In genomic region chr8:98518459-98518858, GRCm38 (mm10) we compare ENCODE assay signal across 27 mouse cellular contexts.
A peak's percentile ranks its signal among the peaks of the same experiment; 100 is the strongest.
DNase-seq lines count a peak whose midpoint lies in the region; ATAC-seq and TF ChIP-seq lines count a peak whose summit lies in the region.
"Had no signal": no experiment of that assay in that cellular context is flagged by ENCODE, and none has a peak within 500 bp of the region (broad histone marks: within the 10 kb centered on the region; RNA-seq: fewer than 3 reads in every experiment).

No protein-coding gene starts in this region.

- H3K36me3 ChIP-seq in heart, embryonic 11.5 days (ENCODE audit: control insufficient read depth, insufficient read depth, low read length) = no peaks in the 10 kb centered on the region
- H3K36me3 ChIP-seq: forebrain, embryonic 10.5 days; heart, embryonic 13.5 days had no signal

- H3K4me1 ChIP-seq in heart, embryonic 11.5 days (ENCODE audit: control insufficient read depth, insufficient read depth, low read length) = no peaks in the 10 kb centered on the region
- H3K4me1 ChIP-seq: heart, embryonic 13.5 days had no signal

- no peak overlapping the region for H3K27ac ChIP-seq in heart, embryonic 11.5 days (ENCODE audit: low read depth, low read length)
- H3K27ac ChIP-seq: forebrain, embryonic 10.5 days; gastrocnemius, adult 2 months; heart, embryonic 13.5 days; hindbrain, embryonic 14.5 days; hindbrain, postnatal 0 days had no signal

- no peak overlapping the region for H3K4me2 ChIP-seq in heart, embryonic 11.5 days
- H3K4me2 ChIP-seq: heart, embryonic 13.5 days; hindbrain, embryonic 14.5 days had no signal

- H3K9me3 ChIP-seq in heart, embryonic 11.5 days (replicated peaks; ENCODE audit: control insufficient read depth, low read length) = no peaks in the 10 kb centered on the region
- H3K9me3 ChIP-seq: forebrain, embryonic 10.5 days; heart, embryonic 13.5 days had no signal

- peak; percentile 69; the same call in 1 of the 2 replicates for ATAC-seq in frontal cortex, adult (ENCODE audit: low TSS enrichment)
- ATAC-seq in heart, embryonic 11.5 days (replicated peaks; ENCODE audit: insufficient number of reproducible peaks, low FRiP score, low TSS enrichment) = no peak
- ATAC-seq: CD4-positive, CD25-positive, alpha-beta regulatory T cell, adult 4 months; forebrain, embryonic 14.5 days; hindbrain, postnatal 0 days; inflammation-experienced regulatory T-cells, adult 6 months; intestine, embryonic 16.5 days had no signal

- no peak overlapping the region for H3K4me3 ChIP-seq in heart, embryonic 11.5 days (ENCODE audit: low read depth, low read length)
- H3K4me3 ChIP-seq: forebrain, embryonic 10.5 days; gastrocnemius, adult 2 months; heart, embryonic 13.5 days had no signal

- TF ChIP-seq POLR2A in brain, embryonic 14.5 days (IDR thresholded peaks at IDR 0.05; ENCODE audit: borderline replicate concordance, extremely low read depth, insufficient read depth, insufficient read length, poor library complexity, severe bottlenecking) = no peak

- no peaks in the 10 kb centered on the region for H3K27me3 ChIP-seq in heart, embryonic 11.5 days (ENCODE audit: control insufficient read depth, insufficient read depth, low read length)
- H3K27me3 ChIP-seq: heart, embryonic 13.5 days had no signal

- peak; percentile 10 for DNase-seq in embryo, embryonic 10 days (ENCODE audit: low spot score)
- no peak for DNase-seq in embryo, embryonic 10.5 days (ENCODE audit: low spot score)
- no peak for DNase-seq in frontal cortex, postnatal 14 days (ENCODE audit: low spot score in 2 of 2)
- DNase-seq in brain, adult 2 months (ENCODE audit: low read depth, low spot score) = peak; percentile 7
- DNase-seq in brain, embryonic 14.5 days (ENCODE audit: low read depth) = peak; percentile 28
- DNase-seq in gastrocnemius, postnatal 10 days = no peak
- DNase-seq: adrenal gland, adult 2 months; adrenal gland, postnatal 14 days; cerebellum, adult 11 months; cerebellum, adult 2 months; cerebellum, adult 9-11 months; gastrocnemius, adult 2 months; gastrocnemius, postnatal 25 days; heart, adult 18-20 months; heart, postnatal 14 days; heart, postnatal 4 days; kidney, adult 18-20 months had no signal

- no peak for TF ChIP-seq CTCF in brain, embryonic 14.5 days (IDR thresholded peaks at IDR 0.05; ENCODE audit: borderline replicate concordance, extremely low read depth, insufficient read depth, insufficient read length)

- H3K9ac ChIP-seq in heart, embryonic 11.5 days (ENCODE audit: low read depth, low read length) = no peak overlapping the region
- H3K9ac ChIP-seq: heart, embryonic 13.5 days; hindbrain, embryonic 14.5 days had no signal

- 72% methylated on average over 4 of the region's 4 CpGs for WGBS in heart, embryonic 11.5 days (ENCODE audit: insufficient replicate concordance)

Comparison
In these comparisons a context has a peak if more than half of its experiments do, and no peak if none do; other contexts are left out.
1. DNase-seq: peak in embryo, embryonic 10 days (single experiment), brain, adult 2 months (single experiment) and brain, embryonic 14.5 days (single experiment); none in embryo, embryonic 10.5 days (single experiment), frontal cortex, postnatal 14 days (0 of 2) and gastrocnemius, postnatal 10 days (single experiment).